Mouse (Mus musculus): ENCODE data around the gene Cntd1.
"Not testable (repeated sequence)": the region's sequence is repeated elsewhere in the genome, so short reads cannot be mapped to it uniquely, and the experiment has no call there.

The Cntd1 gene

GRCm38 (mm10) chr11:101283805-101284204 is 5.0 kb downstream of the Cntd1 start:
- in situ Hi-C loops (cut with MboI, MseI) = no loop called here

- in situ Hi-C loops (cut with MboI, MseI) = no loop called here
Measured at GRCm38 (mm10) chr11:101287306-101287705, 8.5 kb downstream of the Cntd1 start.

GRCm38 (mm10) chr11:101291231-101291630 is 12.4 kb downstream of the Cntd1 start:
- in situ Hi-C loops (cut with MboI, MseI) = no loop called here

- in situ Hi-C loops (cut with MboI, MseI) = no loop called here
Measured at GRCm38 (mm10) chr11:101295191-101295590, 16.4 kb downstream of the Cntd1 start.

- in situ Hi-C loops (cut with MboI, MseI) = no loop called here
Measured at GRCm38 (mm10) chr11:101300881-101301280, 22.1 kb downstream of the Cntd1 start.

GRCm38 (mm10) chr11:101301299-101302003 is 22.6 kb downstream of the Cntd1 start:
- in situ Hi-C loops (cut with MboI, MseI) = no loop called here

GRCm38 (mm10) chr11:101302004-101302798 is 23.4 kb downstream of the Cntd1 start, which contains the start of gene Becn1:
Gene Becn1 (minus strand): TSS chr11:101302286.
- in situ Hi-C loops (cut with MboI, MseI) = no loop called here

GRCm38 (mm10) chr11:101307744-101308143 is 28.9 kb downstream of the Cntd1 start:
- in situ Hi-C loops (cut with MboI, MseI) = no loop called here

- in situ Hi-C loops (cut with MboI, MseI) = no loop called here
Measured at GRCm38 (mm10) chr11:101311083-101311482, 32.3 kb downstream of the Cntd1 start.

- in situ Hi-C loops (cut with MboI, MseI) = no loop called here
Measured at GRCm38 (mm10) chr11:101312150-101312549, 33.3 kb downstream of the Cntd1 start.

GRCm38 (mm10) chr11:101314567-101314966 is 35.8 kb downstream of the Cntd1 start:
- in situ Hi-C loops (cut with MboI, MseI) = no loop called here

- in situ Hi-C loops (cut with MboI, MseI) = no loop called here
Measured at GRCm38 (mm10) chr11:101315082-101315650, 36.4 kb downstream of the Cntd1 start.

GRCm38 (mm10) chr11:101315665-101316500 is 37.1 kb downstream of the Cntd1 start, which contains the start of gene Psme3:
Gene Psme3 (plus strand): TSS chr11:101316213.
- in situ Hi-C loops (cut with MboI, MseI) = no loop called here

GRCm38 (mm10) chr11:101316501-101316917 is 37.7 kb downstream of the Cntd1 start:
- in situ Hi-C loops (cut with MboI, MseI) = no loop called here

GRCm38 (mm10) chr11:101323609-101324008 is 44.8 kb downstream of the Cntd1 start:
- in situ Hi-C loops (cut with MboI, MseI) = no loop called here

- in situ Hi-C loops (cut with MboI, MseI) = no loop called here
Measured at GRCm38 (mm10) chr11:101324763-101325162, 46.0 kb downstream of the Cntd1 start, which contains the start of gene Aoc2. Gene Aoc2 (plus strand): TSS chr11:101325063.

GRCm38 (mm10) chr11:101325201-101325600 is 46.4 kb downstream of the Cntd1 start:
- in situ Hi-C loops (cut with MboI, MseI) = not testable (repeated sequence)

GRCm38 (mm10) chr11:101326147-101326546 is 47.3 kb downstream of the Cntd1 start:
- in situ Hi-C loops (cut with MboI, MseI) = no loop called here

GRCm38 (mm10) chr11:101327311-101327710 is 48.5 kb downstream of the Cntd1 start:
- in situ Hi-C loops (cut with MboI, MseI) = no loop called here

GRCm38 (mm10) chr11:101328941-101329635 is 50.3 kb downstream of the Cntd1 start:
- in situ Hi-C loops (cut with MboI, MseI) = no loop called here
